Mouse (Mus musculus) bone marrow macrophage, adult 2 months (primary cell): ENCODE results near the gene Plppr1. TPM values are rescaled to one million over a fixed set of nuclear protein-coding genes. Genes with fewer than 3 reads are reported as not detected.
"Not testable (repeated sequence)": the region's sequence is repeated elsewhere in the genome, so short reads cannot be mapped to it uniquely, and the experiment has no call there.

Experiments
- H3K27ac ChIP-seq: 2 replicates; pipeline ENCODE4 v1.5.1; 2012; ENCODE audit warnings: low read depth, low read length; ENCODE audit not compliant: insufficient read depth
- H3K4me1 ChIP-seq: 2 replicates; pipeline ENCODE4 v1.6.1; 2012; ENCODE audit warnings: low read length; ENCODE audit not compliant: control insufficient read depth, insufficient read depth
- H3K4me3 ChIP-seq: 2 replicates; pipeline ENCODE4 v1.5.1; 2012; ENCODE audit warnings: mild to moderate bottlenecking, low read length, moderate library complexity; ENCODE audit not compliant: insufficient read depth
- CTCF ChIP-seq: IDR thresholded peaks from 2 replicates; pipeline ENCODE4 v1.5.1; 2012; ENCODE audit warnings: low read depth, mild to moderate bottlenecking, low read length, moderate library complexity
- POLR2A ChIP-seq: IDR thresholded peaks from 2 replicates; pipeline ENCODE4 v1.6.1; 2012; ENCODE audit warnings: mild to moderate bottlenecking, low read depth, low read length, borderline replicate concordance
- polyA plus RNA-seq: library from polyadenylated mRNA; stranded (reverse); fragments of >200 nt; gene quantifications from 2 replicates; pipeline ENCODE4 v1.2.4, GENCODE M21; 2012; ENCODE audit not compliant: missing spikeins, insufficient read depth, insufficient read length

The Plppr1 gene
- polyA plus RNA-seq, 1 experiment: not detected

- no peak for TF ChIP-seq CTCF
- no peak for TF ChIP-seq POLR2A
- H3K4me1 ChIP-seq: no peaks in the 10 kb centered on the region
- H3K4me3 ChIP-seq: no peak overlapping the region
- no peak overlapping the region for H3K27ac ChIP-seq
These were observed 298.0 kb downstream of the Plppr1 start for GRCm38 (mm10) chr4:49357097-49357496.

- not testable (repeated sequence) for H3K27ac ChIP-seq, H3K4me1 ChIP-seq, H3K4me3 ChIP-seq
These were observed 309.0 kb downstream of the Plppr1 start for GRCm38 (mm10) chr4:49368046-49368445.

GRCm38 (mm10) chr4:49383576-49384318, 324.7 kb downstream of the Plppr1 start:
- H3K4me1 ChIP-seq, H3K4me3 ChIP-seq: not testable (repeated sequence)

GRCm38 (mm10) chr4:49386873-49387272, 327.8 kb downstream of the Plppr1 start:
- no peak for TF ChIP-seq POLR2A
- TF ChIP-seq CTCF: no peak
- Histone ChIP-seq H3K4me1 (no peaks in the 10 kb centered on the region), H3K4me3 (no peak overlapping the region), H3K27ac (no peak overlapping the region)

More at GRCm38 (mm10) chr4:49383576-49384318, 324.7 kb downstream of the Plppr1 start:
- not testable (repeated sequence) for H3K27ac ChIP-seq
